Mouse (Mus musculus) retina, postnatal 1 day (tissue): ENCODE results near the gene Washc1.
"Not testable (repeated sequence)": the region's sequence is repeated elsewhere in the genome, so short reads cannot be mapped to it uniquely, and the experiment has no call there.

Source experiments
- DNase-seq: peaks from one replicate; pipeline ENCODE4 v3.0.0-alpha.2; 2012

Washc1 gene

DNA sequence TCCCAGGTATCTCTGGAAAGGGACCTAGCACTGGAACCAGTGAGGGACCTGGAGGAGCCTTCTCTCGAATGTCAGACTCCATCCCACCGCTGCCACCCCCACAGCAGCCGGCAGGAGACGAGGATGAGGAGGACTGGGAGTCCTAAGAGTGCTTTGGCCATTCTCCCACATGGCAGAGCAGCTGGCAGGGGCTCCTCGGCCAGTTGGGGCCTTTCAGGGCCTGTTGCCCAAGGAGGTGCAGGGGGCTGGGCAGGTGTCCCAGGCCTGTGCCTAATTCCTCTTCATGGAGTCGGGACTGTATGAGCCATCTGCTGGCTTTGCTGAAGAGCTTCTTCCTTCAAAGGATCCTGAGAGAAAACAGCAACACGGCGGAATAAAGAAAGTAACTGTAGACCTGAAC, 7.6 kb downstream of the Washc1 start:
- no peak for DNase-seq

DNA sequence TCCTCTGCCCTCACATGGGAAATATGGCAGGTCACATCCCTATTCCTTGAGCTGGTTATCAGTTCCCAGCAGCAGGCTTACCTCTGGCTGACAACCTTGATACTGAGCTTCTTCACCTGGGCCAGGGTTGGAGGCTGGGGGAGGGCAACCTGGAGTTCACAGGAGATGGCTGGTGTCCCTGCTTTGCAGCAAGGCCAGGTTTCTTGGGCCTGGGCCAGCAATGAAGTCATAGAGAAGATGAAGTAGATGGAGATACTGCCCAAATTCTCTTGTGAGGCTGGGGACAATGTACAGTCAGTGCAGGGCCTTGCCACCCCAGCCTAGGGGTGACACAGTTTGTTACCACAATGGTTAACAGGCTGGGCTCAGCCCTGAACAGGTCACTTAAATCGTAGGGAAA, 9.4 kb downstream of the Washc1 start:
- no peak for DNase-seq

DNA sequence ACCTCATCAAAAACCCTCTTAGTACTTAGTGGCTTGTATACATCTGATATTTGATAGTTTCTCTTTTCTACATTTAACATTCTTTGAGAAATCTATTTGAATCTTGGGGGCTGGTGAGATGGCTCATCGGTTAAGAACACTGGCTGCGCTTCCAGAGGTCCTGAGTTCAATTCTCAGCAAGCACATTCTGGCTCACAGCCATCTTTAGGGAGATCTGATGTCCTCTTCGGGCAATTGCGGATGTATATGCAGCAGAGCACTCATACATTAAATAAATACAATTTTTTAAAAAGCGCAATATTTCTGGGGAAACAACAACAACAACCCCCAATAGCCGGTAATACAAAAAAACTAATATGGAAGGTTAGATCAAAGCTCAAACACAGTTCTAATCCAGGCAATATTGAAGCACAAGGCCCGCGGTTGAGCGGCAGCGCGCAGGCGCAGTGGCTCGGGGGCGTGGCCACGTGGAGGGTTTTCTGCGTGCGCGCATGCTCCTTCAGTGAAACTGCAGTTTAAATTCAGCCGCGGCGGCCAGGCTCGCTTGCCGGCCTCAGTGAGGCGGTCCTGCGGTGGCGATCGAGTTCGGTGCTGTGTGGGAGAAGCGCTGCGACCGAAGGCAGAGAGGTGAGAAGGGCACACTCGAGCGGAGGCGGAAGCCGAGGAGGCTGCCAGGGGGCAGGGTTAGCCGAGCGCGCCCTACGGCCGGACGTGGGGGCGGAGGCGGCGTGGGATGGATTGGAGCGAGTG, 11.9 kb downstream of the Washc1 start, which contains the start of gene Ddx11:
Gene Ddx11 (plus strand): TSS at position 455 of the 750 bp plus-strand sequence.
- DNase-seq, result peak; percentile 92

DNA sequence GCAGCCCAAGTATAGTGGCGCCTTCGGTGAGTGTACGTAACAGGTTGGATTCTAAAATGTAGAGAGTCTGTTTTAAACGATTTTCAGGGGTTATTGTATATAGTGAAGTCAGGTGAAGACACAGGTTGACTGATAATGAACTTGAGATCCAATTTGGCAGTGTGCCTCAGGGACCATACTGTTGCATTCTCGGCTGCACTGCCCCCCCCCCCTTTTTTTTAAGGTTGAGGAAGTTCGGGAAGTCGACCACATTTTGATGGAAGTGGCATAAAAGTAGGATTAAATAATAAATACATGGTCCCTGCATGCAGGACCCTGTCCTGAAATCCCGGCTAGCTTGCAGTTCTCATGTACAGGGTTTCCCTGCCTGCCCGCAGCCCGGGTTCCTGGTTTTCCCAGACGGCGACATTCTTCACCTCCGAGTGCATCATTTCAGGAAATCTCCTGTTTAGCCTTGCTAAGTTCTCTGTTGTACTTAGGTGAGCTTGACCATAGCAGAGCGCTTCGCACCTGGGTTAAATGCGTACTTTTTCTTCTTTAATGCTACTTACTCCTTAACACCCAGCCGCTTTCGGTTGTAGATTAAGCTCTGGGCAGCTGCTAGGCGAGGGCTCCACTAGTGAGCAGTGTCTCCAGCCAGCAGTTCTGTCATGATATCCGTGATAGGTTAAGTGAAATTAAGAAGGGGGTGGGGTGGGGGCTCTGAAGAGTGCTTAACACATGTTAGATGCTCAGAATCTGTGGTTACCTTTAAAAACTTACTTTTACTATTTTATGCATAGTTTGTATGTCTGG, 12.7 kb downstream of the Washc1 start:
- DNase-seq, result peak; percentile 25

DNA sequence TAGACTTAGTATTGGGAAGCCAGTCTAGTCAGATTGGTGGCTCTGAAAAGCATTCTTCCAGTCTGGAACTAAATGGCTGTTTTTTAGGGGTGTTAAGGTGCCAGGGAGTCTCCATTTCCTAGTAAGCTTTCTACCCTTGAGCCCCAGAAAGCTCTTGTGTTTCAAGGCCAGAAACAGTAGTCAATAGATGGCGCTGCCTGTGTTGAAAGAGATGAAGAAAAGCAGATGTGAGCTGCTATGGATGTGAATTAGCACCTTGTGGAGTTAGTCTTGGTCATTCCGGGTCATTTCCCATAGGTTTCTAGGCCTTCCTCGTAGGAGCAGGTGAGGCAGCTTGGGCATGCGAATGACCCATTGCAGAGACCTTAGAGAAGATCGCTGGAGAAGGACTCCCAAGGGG, 13.9 kb downstream of the Washc1 start:
- DNase-seq, result peak; percentile 11

- no peak for DNase-seq
Measured at GRCm38 (mm10) chr17:66130371-66130770, 19.0 kb downstream of the Washc1 start.

GRCm38 (mm10) chr17:66131212-66131611, 19.9 kb downstream of the Washc1 start:
- DNase-seq, result peak; percentile 33

- peak; percentile 9 for DNase-seq
Measured at GRCm38 (mm10) chr17:66152706-66153662, 41.6 kb downstream of the Washc1 start.

GRCm38 (mm10) chr17:66153735-66154423, 42.5 kb downstream of the Washc1 start:
- not testable (repeated sequence) for DNase-seq

- peak; percentile 11 for DNase-seq
Measured at GRCm38 (mm10) chr17:66154876-66155275, 43.5 kb downstream of the Washc1 start.

DNA sequence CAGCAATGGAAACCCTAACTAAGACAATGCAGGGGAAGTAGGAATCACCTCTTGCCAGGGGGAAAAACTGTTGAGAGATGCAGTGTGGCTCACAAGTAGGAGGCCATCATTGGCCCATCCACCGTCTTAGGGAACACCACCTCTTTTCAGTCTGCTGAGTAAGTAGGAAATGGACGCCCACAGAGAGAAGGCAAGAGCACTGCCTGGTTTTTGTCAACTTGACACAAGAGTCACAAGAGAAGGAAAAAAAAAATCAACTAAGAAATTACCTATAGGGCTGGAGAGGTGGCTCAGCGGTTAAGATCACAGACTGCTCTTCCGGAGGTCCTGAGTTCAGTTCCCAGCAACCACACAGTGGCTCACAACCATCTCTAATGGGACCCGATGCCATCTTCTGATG, 46.9 kb downstream of the Washc1 start:
- no peak for DNase-seq

- DNase-seq, result not testable (repeated sequence)
Measured at GRCm38 (mm10) chr17:66167141-66167540, 55.8 kb downstream of the Washc1 start.
